Mouse (Mus musculus) ES-E14 (cell line): ENCODE measurements around the gene Rrp8.

Experiments used
- CHD2 ChIP-seq: IDR thresholded peaks from 2 replicates; pipeline ENCODE4 v1.6.1; 2014; ENCODE audit warnings: mild to moderate bottlenecking, low read depth, low read length, inconsistent platforms
- MAFK ChIP-seq: IDR thresholded peaks from 2 replicates; pipeline ENCODE4 v1.6.1; 2014; ENCODE audit warnings: mild to moderate bottlenecking, low read depth, low read length, inconsistent platforms; ENCODE audit not compliant: insufficient read depth
- ZC3H11A ChIP-seq: IDR thresholded peaks from 2 replicates; pipeline ENCODE4 v1.6.1; 2012; ENCODE audit warnings: low read depth, mild to moderate bottlenecking, inconsistent platforms, low read length, borderline replicate concordance

GRCm38 (mm10) chr7:105715366-105715765 lies 21.8 kb downstream of the Rrp8 start:
- TF ChIP-seq CHD2 (no peak), ZC3H11A (no peak), MAFK (no peak)
